Mouse (Mus musculus) heart, embryonic 16.5 days (tissue): ENCODE measurements around the gene Mia3. TPM values are rescaled to one million over a fixed set of nuclear protein-coding genes. Genes with fewer than 3 reads are reported as not detected.
A peak's percentile ranks its signal among the peaks of the same experiment; 100 is the strongest.

Experiments used
- ATAC-seq: fragments of 200-750 bp; cut with Nextera tagmentation; replicated peaks from 2 replicates; pipeline ENCODE4 v1.8.0; 2017; ENCODE audit warnings: moderate number of reproducible peaks; ENCODE audit not compliant: insufficient read depth, low FRiP score; ENCODE audit errors: extremely low read depth
- H3K27ac ChIP-seq: fragments of 300-500 bp; sonication (generic); 2 replicates; pipeline ENCODE4 v1.5.1; 2014; ENCODE audit warnings: mild to moderate bottlenecking, low read length, control low read depth, moderate library complexity
- H3K27me3 ChIP-seq: fragments of 300-500 bp; sonication (generic); 2 replicates; pipeline ENCODE4 v1.6.1; 2014; ENCODE audit warnings: low read length, mixed read lengths; ENCODE audit not compliant: control insufficient read depth, insufficient read depth
- H3K36me3 ChIP-seq: fragments of 300-500 bp; sonication (generic); 2 replicates; pipeline ENCODE4 v1.6.1; 2014; ENCODE audit not compliant: control insufficient read depth, insufficient read depth
- H3K4me1 ChIP-seq: fragments of 300-500 bp; sonication (generic); 2 replicates; pipeline ENCODE4 v1.6.1; 2014; ENCODE audit warnings: low read length, mixed read lengths; ENCODE audit not compliant: control insufficient read depth, insufficient read depth
- H3K4me2 ChIP-seq: fragments of 300-500 bp; sonication (generic); 2 replicates; pipeline ENCODE4 v1.6.1; 2014; ENCODE audit warnings: low read depth, mild to moderate bottlenecking, control low read depth, low read length
- H3K4me3 ChIP-seq: fragments of 300-500 bp; sonication (generic); 2 replicates; pipeline ENCODE4 v1.5.1; 2014; ENCODE audit warnings: mild to moderate bottlenecking, control low read depth, low read length
- H3K9ac ChIP-seq: fragments of 300-500 bp; sonication (generic); 2 replicates; pipeline ENCODE4 v1.6.1; 2014; ENCODE audit warnings: low read length, control low read depth
- H3K9me3 ChIP-seq: fragments of 300-500 bp; sonication (generic); replicated peaks from 2 replicates; pipeline ENCODE4 v1.6.1; 2016; ENCODE audit warnings: low read length; ENCODE audit not compliant: control insufficient read depth
- WGBS: fragments of 180-500 bp; shearing (Covaris S2); extraction: QIAGEN DNeasy Blood & Tissue Kit; methylation state at CpG from one replicate; pipeline ENCODE4 v1.1.7; 2014; 5-methylcytosine and 5-hydroxymethylcytosine counted together
- polyA plus RNA-seq: library from polyadenylated mRNA; unstranded; fragments of >200 nt; fragmentation: Nextera tagmentation; extraction: Ambion mirVana; gene quantifications from 2 replicates; pipeline ENCODE4 v1.2.1, GENCODE M21; 2015

The Mia3 gene
- polyA plus RNA-seq, 1 experiment from 2014 or later = 57.7 TPM

- Histone ChIP-seq H3K9me3 (no peaks in the 10 kb centered on the region), H3K9ac (peak within 1 kb of the TSS; percentile 69), H3K36me3 (peaks cover 6% of the 10 kb centered on the region; the same call in 1 of the 2 replicates), H3K4me2 (peak within 1 kb of the TSS; percentile 63), H3K4me1 (no peaks in the 10 kb centered on the region), H3K27me3 (no peaks in the 10 kb centered on the region), H3K27ac (peak within 1 kb of the TSS; percentile 67), H3K4me3 (peak within 1 kb of the TSS; percentile 57)
- ATAC-seq = peak; percentile 88
- 0% methylated on average over 37 of the region's 39 CpGs for WGBS
Observed at GRCm38 (mm10) chr1:183296877-183297383, 72.4 kb downstream of the Mia3 start, which contains the start of gene Brox. Gene Brox, minus strand, starts transcription at chr1:183297269.

GRCm38 (mm10) chr1:183296465-183296864 is 72.9 kb downstream of the Mia3 start, which contains the start of gene Aida:
Gene Aida, plus strand, starts transcription at chr1:183296590.
- H3K27ac ChIP-seq = peak within 1 kb of the TSS; percentile 67
- H3K9ac ChIP-seq = peak within 1 kb of the TSS; percentile 69
- under 1% methylated on average over 26 of the region's 26 CpGs for WGBS
- no peaks in the 10 kb centered on the region for H3K4me1 ChIP-seq
- H3K36me3 ChIP-seq = peaks cover 6% of the 10 kb centered on the region; the same call in 1 of the 2 replicates
- no peaks in the 10 kb centered on the region for H3K9me3 ChIP-seq
- peak; percentile 7; the same call in 1 of the 2 replicates for ATAC-seq
- H3K27me3 ChIP-seq = no peaks in the 10 kb centered on the region
- H3K4me2 ChIP-seq = peak within 1 kb of the TSS; percentile 63
- H3K4me3 ChIP-seq = peak within 1 kb of the TSS; percentile 57

GRCm38 (mm10) chr1:183289576-183289975 is 79.8 kb downstream of the Mia3 start:
- WGBS = 90% methylated on average over 4 of the region's 4 CpGs
- H3K27ac ChIP-seq = no peak overlapping the region
- H3K36me3 ChIP-seq = peaks cover 42% of the 10 kb centered on the region
- no peak for ATAC-seq
- H3K27me3 ChIP-seq = no peaks in the 10 kb centered on the region
- no peaks in the 10 kb centered on the region for H3K9me3 ChIP-seq
- H3K9ac ChIP-seq = no peak overlapping the region
- no peak overlapping the region for H3K4me3 ChIP-seq
- H3K4me1 ChIP-seq = no peaks in the 10 kb centered on the region
- no peak overlapping the region for H3K4me2 ChIP-seq

- WGBS = 77% methylated on average over 3 of the region's 3 CpGs
- ATAC-seq = no peak
- Histone ChIP-seq H3K4me1 (no peaks in the 10 kb centered on the region), H3K9me3 (no peaks in the 10 kb centered on the region), H3K4me3 (no peak overlapping the region), H3K9ac (no peak overlapping the region), H3K4me2 (no peak overlapping the region), H3K36me3 (peaks cover 48% of the 10 kb centered on the region), H3K27ac (no peak overlapping the region), H3K27me3 (no peaks in the 10 kb centered on the region)
Observed at GRCm38 (mm10) chr1:183288351-183288750, 81.0 kb downstream of the Mia3 start.

Other genes starting within 250 kb of the Mia3 start
- 9.9 and 10.3 TPM in 2 replicates for gene Disp1, start 148.0 kb downstream of the Mia3 start, polyA plus RNA-seq
- gene Aida, start 73.0 kb downstream of the Mia3 start, polyA plus RNA-seq = 25.0 and 31.2 TPM in 2 replicates
- gene Brox, start 72.3 kb downstream of the Mia3 start, polyA plus RNA-seq = 46.9 and 48.1 TPM in 2 replicates
- 13.3 and 15.0 TPM in 2 replicates for gene Taf1a, start 19.4 kb upstream of the Mia3 start, polyA plus RNA-seq
- 0.55 TPM in 1 of 2 replicates, not detected in the other for gene Hhipl2, start 48.7 kb upstream of the Mia3 start, polyA plus RNA-seq